Mouse (Mus musculus): ENCODE measurements around the gene Gpt2.

Gene Gpt2

GRCm38 (mm10) chr8:85531471-85531870 lies 39.1 kb downstream of the Gpt2 start:
- no peak for DNase-seq

DNA sequence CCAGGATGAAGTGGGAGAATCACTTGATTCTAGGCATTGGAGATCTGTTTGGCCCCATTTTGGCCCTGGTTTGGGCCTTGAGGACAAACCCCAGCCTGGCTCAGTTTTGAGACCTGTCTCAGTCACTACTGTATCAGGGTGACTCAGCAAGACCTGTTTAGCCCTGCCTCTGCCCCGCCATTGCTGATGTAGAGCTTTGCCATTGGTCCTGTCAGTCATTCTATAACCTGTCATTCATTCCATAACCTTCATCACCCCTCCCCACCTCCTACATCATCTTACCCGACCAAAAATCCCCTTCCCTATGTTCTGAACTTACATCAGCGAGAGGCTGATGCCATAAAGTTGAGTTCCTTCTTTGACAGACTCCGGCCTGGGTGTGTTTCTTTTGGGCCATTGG lies 40.5 kb downstream of the Gpt2 start:
- no peak for DNase-seq

DNA sequence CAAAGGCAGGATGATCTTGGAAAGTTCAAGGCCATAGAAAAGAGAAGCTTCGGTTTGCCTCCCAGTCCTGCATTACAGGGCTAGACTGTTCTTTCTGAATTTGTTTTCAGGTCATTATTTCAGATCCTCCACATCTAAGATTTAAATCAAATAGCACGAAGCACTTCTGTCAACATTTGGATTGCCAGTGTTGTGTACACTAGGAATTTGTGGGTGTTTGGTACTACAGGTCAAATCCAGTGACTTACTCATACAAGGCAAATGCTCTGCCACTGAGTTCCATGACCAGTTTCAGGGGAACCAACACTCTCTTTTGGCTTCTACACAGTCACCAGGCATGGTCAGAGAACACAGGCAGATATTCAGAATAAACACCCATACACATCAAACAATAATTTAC lies 41.1 kb downstream of the Gpt2 start:
- no peak for DNase-seq

GRCm38 (mm10) chr8:85534163-85534562 lies 41.8 kb downstream of the Gpt2 start:
- no peak for DNase-seq

DNA sequence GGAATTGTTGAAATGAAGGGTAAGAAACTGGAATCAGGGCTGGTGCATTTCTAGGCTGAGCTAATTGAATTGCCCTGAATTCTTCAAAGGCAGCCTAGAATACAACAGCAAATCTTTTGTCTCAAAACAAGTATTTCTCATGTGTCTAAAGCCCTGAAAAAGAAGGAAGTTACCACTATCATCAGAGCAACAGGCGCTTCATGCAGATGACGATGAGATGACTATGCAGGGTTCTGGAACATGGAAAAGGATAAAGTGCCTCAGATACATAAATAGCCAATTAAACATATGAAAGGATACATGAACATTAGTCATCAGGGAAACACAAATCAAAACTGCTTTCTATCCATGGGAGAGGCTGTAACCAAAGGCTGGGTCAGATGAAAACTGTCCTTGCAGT lies 44.0 kb downstream of the Gpt2 start:
- no peak for DNase-seq

DNA sequence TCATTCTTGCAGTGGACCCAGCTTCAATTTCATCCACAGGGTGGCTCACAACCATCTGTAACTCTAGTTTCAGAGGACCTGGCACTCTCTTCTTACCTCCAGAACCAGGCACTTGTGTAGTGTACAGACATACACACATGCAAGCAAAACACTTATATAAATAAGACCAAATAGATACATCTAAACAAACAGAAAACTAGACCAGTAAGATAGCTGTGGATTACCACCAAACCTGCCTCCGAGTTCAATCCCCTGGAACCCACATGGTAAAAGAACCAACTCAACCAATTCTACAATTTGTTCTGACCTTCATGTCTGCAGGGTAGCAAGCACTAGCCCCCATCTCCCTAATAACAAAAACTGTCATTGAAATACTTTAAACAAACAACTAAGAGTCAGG lies 59.6 kb downstream of the Gpt2 start:
- no peak for DNase-seq

DNA sequence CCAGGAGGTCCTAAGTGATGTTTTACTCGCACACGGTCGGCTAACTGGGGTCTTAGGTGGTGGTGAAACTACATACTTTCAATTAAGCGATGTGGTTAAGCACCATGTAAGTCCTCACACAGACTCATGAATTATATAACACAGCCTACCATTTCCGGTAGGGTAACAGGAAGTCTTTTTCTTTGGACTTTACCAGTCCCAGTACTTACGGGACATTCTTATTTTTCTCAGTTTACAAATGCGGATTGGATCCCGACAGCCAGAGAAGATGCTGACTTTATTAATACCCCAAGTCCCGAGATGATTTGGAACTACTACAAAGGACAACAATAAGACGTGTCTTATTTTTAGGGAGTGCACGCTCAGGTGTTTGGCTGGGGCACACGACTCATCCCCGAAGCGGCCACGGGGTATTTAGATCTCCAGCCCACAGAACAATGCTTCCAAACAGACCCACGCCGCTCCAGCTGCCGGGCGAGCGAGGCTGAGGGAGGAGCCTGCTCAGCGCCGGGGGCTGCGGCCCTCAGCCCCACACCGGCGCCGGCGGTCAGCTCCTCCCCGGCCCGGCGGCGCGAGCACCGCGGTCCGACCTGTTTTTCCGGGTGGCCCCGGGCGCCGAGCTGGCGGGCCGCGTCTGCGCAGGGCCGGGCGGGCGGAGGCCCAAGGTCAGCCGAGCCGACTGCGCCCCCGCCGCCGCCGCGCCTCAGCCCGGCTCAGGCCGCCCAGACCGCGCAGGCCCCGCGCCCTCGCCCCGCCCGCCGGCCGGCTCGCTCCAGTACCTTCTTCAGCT lies 62.2 kb downstream of the Gpt2 start:
- DNase-seq = no peak

DNA sequence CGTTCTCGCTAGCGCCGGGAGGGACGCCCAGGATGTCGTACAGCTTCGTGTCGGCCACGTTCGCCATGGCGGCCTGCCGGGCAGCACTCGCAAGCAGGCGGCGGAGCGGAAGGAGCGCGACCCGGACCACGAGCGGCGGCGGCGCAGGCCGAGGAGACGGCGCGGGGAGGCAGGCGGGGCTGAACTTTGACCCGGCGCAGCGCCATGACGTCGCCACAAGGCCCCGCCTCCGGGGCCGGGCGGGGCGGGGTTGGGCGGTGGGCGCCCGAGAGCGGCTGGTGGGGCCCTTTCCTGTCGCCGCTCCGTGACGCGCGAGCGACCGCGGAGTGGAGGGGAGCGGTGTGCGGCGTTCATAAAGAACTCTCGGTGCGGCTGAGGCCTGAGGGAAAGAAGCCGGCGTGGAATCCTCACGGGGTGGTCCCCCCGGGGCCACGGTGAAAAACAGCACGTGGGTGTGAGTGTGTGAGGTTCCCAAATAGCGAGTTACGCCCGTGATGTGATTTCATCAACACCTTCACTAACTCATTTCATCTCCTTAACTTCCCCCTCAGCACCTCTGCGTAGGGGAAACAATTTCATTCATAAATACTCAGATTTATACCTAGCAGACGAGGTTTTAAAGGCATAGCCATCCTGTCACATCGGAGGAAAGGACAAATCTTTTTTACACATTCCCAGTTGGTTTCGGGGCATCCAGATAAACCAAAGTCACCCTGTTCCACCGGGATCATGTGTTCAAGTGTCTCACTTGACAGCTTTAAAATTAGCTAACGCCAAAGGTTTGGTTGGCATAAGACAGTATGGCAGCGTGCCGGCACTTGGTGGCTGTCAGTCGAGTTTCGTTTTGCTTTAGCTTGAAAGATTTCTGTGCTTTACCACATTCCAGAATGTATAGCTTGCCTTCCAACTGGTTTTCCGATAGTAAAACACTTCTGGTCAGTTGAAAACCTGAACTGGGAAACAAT lies 63.1 kb downstream of the Gpt2 start, which contains the start of gene Dnaja2:
TSS of gene Dnaja2 (minus strand) at position 164 of the 965 bp plus-strand sequence.
- peak; percentile 84 for DNase-seq

- no peak for DNase-seq
These were observed 64.7 kb downstream of the Gpt2 start for GRCm38 (mm10) chr8:85556986-85557600.

DNA sequence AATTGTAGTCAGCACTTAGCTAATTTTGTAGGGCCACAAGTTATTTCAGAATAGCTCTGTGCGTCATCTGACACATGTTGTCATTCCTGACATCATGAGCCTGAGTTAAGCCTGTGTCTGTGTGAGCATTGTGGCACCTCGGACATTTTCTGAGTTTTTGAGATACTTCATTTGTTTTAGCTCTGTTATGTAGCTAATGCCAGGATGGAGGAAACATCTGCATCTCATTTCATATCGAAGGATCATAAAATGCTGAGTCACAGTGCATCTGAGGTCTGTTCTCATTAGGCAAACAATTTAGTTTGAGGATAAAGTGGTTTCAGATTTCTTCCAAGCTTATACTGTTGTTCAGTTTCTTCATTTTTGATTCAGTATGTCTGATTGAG lies 65.2 kb downstream of the Gpt2 start:
- no peak for DNase-seq

GRCm38 (mm10) chr8:85559201-85559600 lies 66.8 kb downstream of the Gpt2 start:
- no peak for DNase-seq

DNA sequence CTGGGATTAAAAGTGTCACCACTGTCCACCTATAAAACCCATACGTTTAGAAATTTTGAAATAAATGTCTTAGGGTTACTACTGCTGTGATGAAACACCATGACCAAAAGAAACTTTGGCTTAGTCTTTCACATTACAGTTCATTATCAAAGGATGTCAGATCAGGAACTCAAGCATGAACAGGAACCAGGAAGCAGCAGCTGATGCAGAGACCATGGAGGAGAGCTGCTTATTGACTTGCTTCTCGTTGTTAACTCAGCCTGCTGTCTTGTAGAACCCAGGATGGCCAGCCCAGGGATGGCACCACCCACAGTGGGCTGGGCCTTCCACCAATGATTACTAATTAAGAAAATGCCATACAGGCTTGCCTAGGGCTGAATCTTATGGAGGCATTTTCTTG lies 67.6 kb downstream of the Gpt2 start:
- no peak for DNase-seq

DNA sequence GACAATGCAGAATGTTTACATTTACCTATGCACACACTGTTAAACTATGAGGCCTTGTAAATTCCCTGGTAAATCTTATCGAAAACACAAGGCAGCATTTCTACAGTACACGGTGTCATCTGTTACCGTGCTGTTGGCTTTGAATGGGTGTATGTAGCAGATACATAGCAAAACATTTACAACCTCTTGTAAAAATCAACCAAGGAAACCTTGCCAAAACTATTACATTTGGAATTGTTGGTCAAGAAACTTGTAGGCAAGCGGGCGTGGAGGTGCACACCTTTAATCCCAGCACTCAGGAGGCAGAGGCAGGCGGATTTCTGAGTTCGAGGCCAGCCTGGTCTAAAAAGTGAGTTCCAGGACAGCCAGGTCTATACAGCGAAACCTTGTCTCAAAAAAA lies 71.0 kb downstream of the Gpt2 start:
- no peak for DNase-seq

GRCm38 (mm10) chr8:85565186-85565585 lies 72.8 kb downstream of the Gpt2 start:
- no peak for DNase-seq

DNA sequence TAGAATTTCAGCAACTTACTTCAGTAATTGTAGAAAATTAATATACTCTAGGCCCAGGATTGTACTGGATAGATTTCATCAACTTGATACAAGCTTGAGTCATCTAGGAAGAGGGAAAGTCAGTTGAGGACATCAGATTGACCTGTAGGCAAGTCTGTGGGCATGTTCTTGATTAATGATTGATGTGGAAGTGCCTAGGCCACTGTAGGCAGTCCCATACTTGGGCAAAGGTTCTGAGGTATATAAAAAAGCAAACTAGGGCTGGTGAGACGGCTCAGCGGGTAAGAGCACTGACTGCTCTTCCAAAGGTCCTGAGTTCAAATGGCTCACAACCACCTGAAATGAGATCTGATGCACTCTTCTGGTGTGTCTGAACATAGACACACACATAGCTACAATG lies 75.4 kb downstream of the Gpt2 start:
- DNase-seq = no peak

GRCm38 (mm10) chr8:85570466-85570865 lies 78.1 kb downstream of the Gpt2 start:
- DNase-seq = no peak

DNA sequence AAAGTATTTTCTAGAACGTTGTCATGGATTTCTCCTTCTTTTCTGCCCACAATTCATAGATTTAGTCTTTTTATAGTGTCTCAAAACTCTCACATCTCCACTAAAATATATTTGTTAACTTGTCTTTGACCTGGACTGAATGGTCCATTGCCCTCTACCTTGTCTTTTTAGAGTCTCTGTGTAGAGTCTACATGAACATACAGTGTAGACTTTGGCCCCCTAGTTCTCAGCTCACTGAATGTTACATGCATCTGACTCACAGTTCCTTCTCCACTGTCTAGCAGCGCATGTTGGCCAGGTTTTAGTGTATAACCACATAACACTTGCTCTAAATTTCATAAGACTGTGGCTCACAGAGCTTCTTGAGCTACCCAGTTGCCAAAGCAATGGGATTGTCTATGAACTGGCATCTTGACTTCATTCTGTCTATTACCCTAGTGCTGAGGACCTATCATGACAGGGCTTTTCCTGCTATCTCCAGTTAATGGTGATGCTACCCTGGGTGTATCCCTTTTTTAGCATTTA lies 81.7 kb downstream of the Gpt2 start:
- DNase-seq = no peak
